Comparison of ENCODE assay signal across 8 mouse cellular contexts in the genomic region with DNA sequence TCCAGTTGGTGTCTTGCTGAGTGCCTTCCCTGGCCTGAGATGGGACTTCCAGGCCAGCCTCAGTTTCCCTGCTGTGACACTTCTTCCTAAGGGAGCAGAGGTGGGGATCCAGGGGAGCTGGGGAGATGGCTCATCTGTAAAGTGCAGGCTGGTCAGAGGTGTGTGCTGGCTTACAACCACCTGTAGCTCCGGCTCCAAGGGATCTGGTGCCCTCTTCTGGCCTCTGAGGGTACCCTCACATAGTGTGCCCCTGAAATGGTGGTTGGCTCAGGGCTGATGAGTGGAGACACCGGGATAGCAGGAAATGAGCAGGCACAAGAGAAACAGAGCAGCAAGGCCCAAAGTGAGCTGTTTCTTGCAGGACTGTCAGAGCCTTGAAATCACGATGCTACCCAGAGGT. TPM values are rescaled to one million over a fixed set of nuclear protein-coding genes. Genes with fewer than 3 reads are reported as not detected.
A peak's percentile ranks its signal among the peaks of the same experiment; 100 is the strongest.
DNase-seq lines count a peak whose midpoint lies in the region; ATAC-seq and TF ChIP-seq lines count a peak whose summit lies in the region.

No protein-coding gene starts in this region.

- peaks cover 25% of the 10 kb centered on the region for H3K4me1 ChIP-seq in embryonic facial prominence, embryonic 10.5 days
- no peaks in the 10 kb centered on the region for H3K4me1 ChIP-seq in hindbrain, embryonic 11.5 days (replicated peaks; ENCODE audit: control insufficient read depth, insufficient read depth, low read length)
- 0 out of 2 replicates have a peak, but pooled peaks cover 4% of the 10 kb centered on the region for H3K4me1 ChIP-seq in limb, embryonic 12.5 days (replicated peaks)

- TF ChIP-seq CTCF in gastrocnemius, adult 2 months (IDR thresholded peaks at IDR 0.05): peak; percentile 76

- H3K9ac ChIP-seq in hindbrain, embryonic 11.5 days (ENCODE audit: low read depth, low read length): no peak overlapping the region
- no peak overlapping the region for H3K9ac ChIP-seq in limb, embryonic 12.5 days (replicated peaks)

- intact Hi-C loops in gastrocnemius, adult 2 months (cut with DNase I): loop anchor here (5.0 kb wide), 1 partner anchor 208 kb away; no protein-coding TSS in a partner anchor

- DNase-seq in gastrocnemius, adult 2 months: peak; percentile 55
- DNase-seq in gastrocnemius, adult 8-10 months (ENCODE audit: low spot score in 2 of 2): no peak
- peak; percentile 34 for DNase-seq in T-cell, adult 2 months (ENCODE audit: low spot score)
- DNase-seq in embryonic facial prominence, embryonic 10.5 days (ENCODE audit: low spot score): peak; percentile 76
- DNase-seq in hindbrain, embryonic 11.5 days (ENCODE audit: low spot score): peak; percentile 63
- DNase-seq in naive thymus-derived CD4-positive, alpha-beta T cell, adult 2 months (ENCODE audit: low read depth): peak; percentile 64
- peak; percentile 81 for DNase-seq in thymus, postnatal 4 days

- no peak overlapping the region for H3K27ac ChIP-seq in gastrocnemius, adult 2 months
- H3K27ac ChIP-seq in embryonic facial prominence, embryonic 10.5 days (replicated peaks): peak overlapping the region; percentile 8
- H3K27ac ChIP-seq in hindbrain, embryonic 11.5 days (ENCODE audit: low read depth, low read length): no peak overlapping the region
- H3K27ac ChIP-seq in limb, embryonic 12.5 days: no peak overlapping the region

- H3K9me3 ChIP-seq in embryonic facial prominence, embryonic 10.5 days: no peaks in the 10 kb centered on the region
- H3K9me3 ChIP-seq in hindbrain, embryonic 11.5 days (ENCODE audit: control insufficient read depth, low read length): no peaks in the 10 kb centered on the region
- H3K9me3 ChIP-seq in limb, embryonic 12.5 days: no peaks in the 10 kb centered on the region

- H3K4me3 ChIP-seq in gastrocnemius, adult 2 months: no peak overlapping the region
- no peak overlapping the region for H3K4me3 ChIP-seq in embryonic facial prominence, embryonic 10.5 days
- no peak overlapping the region for H3K4me3 ChIP-seq in hindbrain, embryonic 11.5 days (ENCODE audit: low read depth, low read length)
- H3K4me3 ChIP-seq in limb, embryonic 12.5 days (replicated peaks): no peak overlapping the region

- WGBS in embryonic facial prominence, embryonic 10.5 days: 4% methylated on average over 3 of the region's 3 CpGs
- WGBS in hindbrain, embryonic 11.5 days: 7% methylated on average over 3 of the region's 3 CpGs
- 1% methylated on average over 3 of the region's 3 CpGs for WGBS in limb, embryonic 12.5 days

- H3K4me2 ChIP-seq in hindbrain, embryonic 11.5 days (replicated peaks; ENCODE audit: low read depth, low read length): no peak overlapping the region
- H3K4me2 ChIP-seq in limb, embryonic 12.5 days: no peak overlapping the region

- peaks cover 5% of the 10 kb centered on the region; the same call in 1 of the 2 replicates for H3K27me3 ChIP-seq in embryonic facial prominence, embryonic 10.5 days (replicated peaks; ENCODE audit: low read depth, poor library complexity, severe bottlenecking)
- H3K27me3 ChIP-seq in hindbrain, embryonic 11.5 days (ENCODE audit: control insufficient read depth, insufficient read depth, low read length): no peaks in the 10 kb centered on the region
- H3K27me3 ChIP-seq in limb, embryonic 12.5 days: no peaks in the 10 kb centered on the region

- H3K36me3 ChIP-seq in embryonic facial prominence, embryonic 10.5 days (replicated peaks): peaks cover 13% of the 10 kb centered on the region
- H3K36me3 ChIP-seq in hindbrain, embryonic 11.5 days (ENCODE audit: control insufficient read depth, insufficient read depth, low read length): no peaks in the 10 kb centered on the region
- peaks cover 15% of the 10 kb centered on the region for H3K36me3 ChIP-seq in limb, embryonic 12.5 days

- ATAC-seq in hindbrain, embryonic 11.5 days (ENCODE audit: low FRiP score): peak; percentile 69; the same call in 1 of the 2 replicates
- ATAC-seq in limb, embryonic 12.5 days (ENCODE audit: insufficient number of reproducible peaks, insufficient read depth, low FRiP score, low TSS enrichment, low read depth): peak; percentile 58

RNA-seq across cellular contexts. Expression of a gene that starts 9.6 kb away (rescaled TPM):
- under 1 TPM; 0.61 to 0.95 TPM for total RNA-seq in gastrocnemius, adult 2 months (2021)
- under 1 TPM; 0.24 to 0.74 (median 0.37) TPM for total RNA-seq in gastrocnemius, adult 8-10 months (2022)
- polyA plus RNA-seq in embryonic facial prominence, embryonic 10.5 days (2016; fragmentation: Nextera tagmentation; extraction: Ambion mirVana): 8.6 and 10.5 TPM in 2 replicates
- polyA plus RNA-seq in hindbrain, embryonic 11.5 days (2014; fragmentation: Nextera tagmentation; extraction: Ambion mirVana): 4.0 and 4.9 TPM in 2 replicates
- 6.5 and 6.8 TPM in 2 replicates for polyA plus RNA-seq in limb, embryonic 12.5 days (2016; fragmentation: Nextera tagmentation; extraction: Ambion mirVana)

RNA-seq across cellular contexts. Expression of a gene that starts 29.7 kb away (rescaled TPM):
- total RNA-seq in gastrocnemius, adult 2 months (2021): 10 to 100 TPM; 32.8 to 40.4 TPM
- 10 to 100 TPM; 29.3 to 37.0 (median 32.3) TPM for total RNA-seq in gastrocnemius, adult 8-10 months (2022)
- polyA plus RNA-seq in embryonic facial prominence, embryonic 10.5 days (2016; fragmentation: Nextera tagmentation; extraction: Ambion mirVana): 42.6 and 44.4 TPM in 2 replicates
- polyA plus RNA-seq in hindbrain, embryonic 11.5 days (2014; fragmentation: Nextera tagmentation; extraction: Ambion mirVana): 26.3 and 28.3 TPM in 2 replicates
- 32.8 and 38.5 TPM in 2 replicates for polyA plus RNA-seq in limb, embryonic 12.5 days (2016; fragmentation: Nextera tagmentation; extraction: Ambion mirVana)

RNA-seq across cellular contexts. Expression of a gene that starts 45.5 kb away (rescaled TPM):
- total RNA-seq in gastrocnemius, adult 2 months (2021): 10 to 100 TPM; 14.9 to 23.8 TPM
- 10 to 100 TPM; 15.2 to 21.2 (median 18.1) TPM for total RNA-seq in gastrocnemius, adult 8-10 months (2022)
- polyA plus RNA-seq in embryonic facial prominence, embryonic 10.5 days (2016; fragmentation: Nextera tagmentation; extraction: Ambion mirVana): 9.2 and 10.5 TPM in 2 replicates
- 5.2 and 6.3 TPM in 2 replicates for polyA plus RNA-seq in hindbrain, embryonic 11.5 days (2014; fragmentation: Nextera tagmentation; extraction: Ambion mirVana)
- polyA plus RNA-seq in limb, embryonic 12.5 days (2016; fragmentation: Nextera tagmentation; extraction: Ambion mirVana): 7.0 and 8.3 TPM in 2 replicates

Comparison
In these comparisons a context has a peak if more than half of its experiments do, and no peak if none do; other contexts are left out.
1. DNase-seq: peak in gastrocnemius, adult 2 months (single experiment), T-cell, adult 2 months (single experiment), embryonic facial prominence, embryonic 10.5 days (single experiment), hindbrain, embryonic 11.5 days (single experiment), naive thymus-derived CD4-positive, alpha-beta T cell, adult 2 months (single experiment) and thymus, postnatal 4 days (single experiment); none in gastrocnemius, adult 8-10 months (0 of 2).